Mouse (Mus musculus): ENCODE measurements at regions not wholly inside any gene's neighbourhood (a gene's known extent, or its start where the extent isn't known, plus 50 kb on each side); places are given as distances from the start of the nearest gene placed in this dataset.
"Not testable (repeated sequence)": the region's sequence is repeated elsewhere in the genome, so short reads cannot be mapped to it uniquely, and the experiment has no call there.

GRCm38 (mm10) chr16:31546062-31546827 lies 117.0 kb upstream of the Dlg1 start:
- Histone ChIP-seq H3K36me3 (ENCODE audit: insufficient read depth) (no peaks in the 10 kb centered on the region), H3K4me1 (ENCODE audit: insufficient read depth) (peaks cover 8% of the 10 kb centered on the region), H3K27me3 (ENCODE audit: insufficient read depth, low read length) (peaks cover 15% of the 10 kb centered on the region; the same call in 1 of the 2 replicates), H3K9ac (peak overlapping the region; percentile 34), H3K4me3 (ENCODE audit: low read depth, low read length) (peak overlapping the region; percentile 18; the same call in 1 of the 2 replicates), H3K9me3 (ENCODE audit: low read depth, low read length) (no peaks in the 10 kb centered on the region), H3K4me2 (peak overlapping the region; percentile 50), H3K27ac (ENCODE audit: low read depth) (no peak overlapping the region)
- no peak for ATAC-seq (ENCODE audit: insufficient read depth)
- no peak for TF ChIP-seq CTCF (IDR thresholded peaks at IDR 0.05; ENCODE audit: low read depth)
- 5% methylated on average over 18 of the region's 18 CpGs for whole genome bisulfite sequencing
- peak; percentile 36 for DNase-seq

GRCm38 (mm10) chr16:31546828-31547224 lies 116.4 kb upstream of the Dlg1 start:
- no peak overlapping the region for H3K27ac ChIP-seq (ENCODE audit: low read depth)
- ATAC-seq (ENCODE audit: insufficient read depth) (no peak), DNase-seq (no peak)
- no peak overlapping the region for H3K9ac ChIP-seq
- H3K27me3 ChIP-seq (ENCODE audit: insufficient read depth, low read length) = peaks cover 15% of the 10 kb centered on the region; the same call in 1 of the 2 replicates
- no peak overlapping the region for H3K4me2 ChIP-seq
- H3K4me3 ChIP-seq (ENCODE audit: low read depth, low read length) = no peak overlapping the region
- no peaks in the 10 kb centered on the region for H3K36me3 ChIP-seq (ENCODE audit: insufficient read depth)
- no peak for TF ChIP-seq CTCF (IDR thresholded peaks at IDR 0.05; ENCODE audit: low read depth)
- H3K9me3 ChIP-seq (ENCODE audit: low read depth, low read length) = no peaks in the 10 kb centered on the region
- H3K4me1 ChIP-seq (ENCODE audit: insufficient read depth) = peaks cover 13% of the 10 kb centered on the region
- WGBS = 21% methylated on average over 2 of the region's 2 CpGs

DNA sequence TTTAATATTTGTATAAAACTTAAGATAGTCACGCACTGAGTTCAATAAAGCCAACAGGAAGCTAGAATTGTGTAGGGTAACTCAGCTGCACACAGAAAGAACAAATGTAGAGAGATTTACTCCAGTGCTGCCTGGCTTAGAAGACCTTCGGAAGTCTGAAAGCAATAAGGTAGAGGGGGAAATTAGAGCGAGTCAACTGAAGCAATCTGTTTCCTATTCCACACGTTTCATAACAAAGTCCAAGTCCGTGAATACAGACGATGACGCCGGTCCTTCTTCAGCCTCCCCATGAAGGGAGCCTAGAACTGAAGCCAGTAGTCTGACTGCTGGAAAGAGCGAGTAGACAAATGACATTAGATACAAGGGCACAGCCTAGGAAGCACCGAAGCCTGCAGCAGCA lies 115.9 kb upstream of the Dlg1 start:
- 66% methylated on average over 10 of the region's 10 CpGs for WGBS
- DNase-seq (no peak), ATAC-seq (ENCODE audit: insufficient read depth) (no peak)
- no peak for TF ChIP-seq CTCF (IDR thresholded peaks at IDR 0.05; ENCODE audit: low read depth)
- H3K27me3 ChIP-seq (ENCODE audit: insufficient read depth, low read length) = peaks cover 15% of the 10 kb centered on the region; the same call in 1 of the 2 replicates
- no peak overlapping the region for H3K4me2 ChIP-seq
- H3K4me1 ChIP-seq (ENCODE audit: insufficient read depth) = peaks cover 17% of the 10 kb centered on the region
- H3K27ac ChIP-seq (ENCODE audit: low read depth) = no peak overlapping the region
- H3K9ac ChIP-seq = no peak overlapping the region
- no peak overlapping the region for H3K4me3 ChIP-seq (ENCODE audit: low read depth, low read length)
- no peaks in the 10 kb centered on the region for H3K9me3 ChIP-seq (ENCODE audit: low read depth, low read length)
- no peaks in the 10 kb centered on the region for H3K36me3 ChIP-seq (ENCODE audit: insufficient read depth)

GRCm38 (mm10) chr16:31549975-31550374 lies 113.3 kb upstream of the Dlg1 start:
- H3K4me2 ChIP-seq = no peak overlapping the region
- no peaks in the 10 kb centered on the region for H3K9me3 ChIP-seq (ENCODE audit: low read depth, low read length)
- 55% methylated on average over 5 of the region's 5 CpGs for WGBS
- no peak for TF ChIP-seq CTCF (IDR thresholded peaks at IDR 0.05; ENCODE audit: low read depth)
- H3K4me1 ChIP-seq (ENCODE audit: insufficient read depth) = peaks cover 17% of the 10 kb centered on the region
- ATAC-seq (ENCODE audit: insufficient read depth) (no peak), DNase-seq (no peak)
- H3K27ac ChIP-seq (ENCODE audit: low read depth) = no peak overlapping the region
- no peak overlapping the region for H3K4me3 ChIP-seq (ENCODE audit: low read depth, low read length)
- H3K36me3 ChIP-seq (ENCODE audit: insufficient read depth) = no peaks in the 10 kb centered on the region
- no peak overlapping the region for H3K9ac ChIP-seq
- peaks cover 9% of the 10 kb centered on the region; the same call in 1 of the 2 replicates for H3K27me3 ChIP-seq (ENCODE audit: insufficient read depth, low read length)

DNA sequence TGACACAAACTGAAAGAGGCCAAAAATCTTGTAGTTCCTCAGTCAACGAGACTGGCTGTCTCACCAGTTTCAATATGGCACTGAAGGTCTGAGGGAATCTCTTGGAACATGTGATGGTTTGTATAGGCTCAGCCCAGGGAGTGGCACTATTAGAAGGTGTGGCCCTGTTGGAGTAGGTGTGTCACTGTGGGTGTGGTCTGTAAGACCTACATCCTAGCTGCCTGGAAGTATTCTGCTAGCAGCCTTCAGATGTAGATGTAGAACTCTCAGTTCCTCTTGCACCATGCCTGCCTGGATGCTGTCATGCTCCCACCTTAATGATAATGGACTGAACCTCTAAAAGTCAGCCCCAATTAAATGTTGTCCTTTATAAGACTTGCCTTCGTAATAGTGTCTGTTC lies 112.7 kb upstream of the Dlg1 start:
- 88% methylated on average over 2 of the region's 2 CpGs for WGBS

DNA sequence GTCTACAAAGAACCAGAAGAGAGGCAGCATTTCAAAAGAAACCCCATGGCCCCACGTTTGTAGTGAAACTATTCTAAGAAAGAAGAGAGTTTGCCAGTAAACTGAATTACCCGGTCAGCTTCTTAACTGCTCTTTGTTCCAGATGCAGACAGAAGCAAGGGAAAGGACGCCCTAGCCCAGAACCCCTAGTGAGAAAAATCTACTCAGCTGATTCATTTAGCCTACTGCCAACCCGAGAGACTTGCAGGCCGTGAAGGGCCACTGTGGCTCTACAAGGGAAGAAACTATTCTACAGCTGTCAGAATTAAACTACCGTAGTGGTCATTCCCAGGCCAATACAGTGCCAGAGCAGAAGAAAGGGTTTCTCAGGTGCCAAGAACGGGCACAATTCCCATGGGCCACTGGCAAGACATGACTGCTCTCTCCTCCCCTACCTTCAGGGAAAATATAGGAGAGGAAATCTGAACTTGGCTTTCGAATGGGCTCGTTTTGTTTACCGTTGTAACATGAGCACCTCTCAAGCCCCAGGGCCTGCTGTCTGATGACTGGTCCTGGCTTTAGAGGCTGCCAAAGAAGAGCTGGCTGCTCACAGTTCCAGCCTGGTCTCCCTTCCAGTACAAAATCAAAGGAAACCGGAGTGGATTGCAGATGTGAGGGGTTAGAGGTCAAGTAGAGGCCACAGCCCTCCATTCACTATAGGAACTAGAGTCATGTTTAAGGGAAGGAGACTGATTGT lies 111.7 kb upstream of the Dlg1 start:
- peak; percentile 71; the same call in 1 of the 2 replicates for ATAC-seq (ENCODE audit: insufficient read depth)
- Histone ChIP-seq H3K4me3 (ENCODE audit: low read depth, low read length) (no peak overlapping the region), H3K9ac (no peak overlapping the region), H3K9me3 (ENCODE audit: low read depth, low read length) (no peaks in the 10 kb centered on the region), H3K36me3 (ENCODE audit: insufficient read depth) (no peaks in the 10 kb centered on the region), H3K4me1 (ENCODE audit: insufficient read depth) (peaks cover 9% of the 10 kb centered on the region), H3K27me3 (ENCODE audit: insufficient read depth, low read length) (no peaks in the 10 kb centered on the region), H3K4me2 (no peak overlapping the region), H3K27ac (ENCODE audit: low read depth) (peak overlapping the region; percentile 13; the same call in 1 of the 2 replicates)
- no peak for TF ChIP-seq CTCF (IDR thresholded peaks at IDR 0.05; ENCODE audit: low read depth)
- peak; percentile 66 for DNase-seq
- 26% methylated on average over 11 of the region's 11 CpGs for WGBS

More for the DNA sequence above, 112.7 kb upstream of the Dlg1 start:
- ATAC-seq (ENCODE audit: insufficient read depth); DNase-seq; H3K27ac ChIP-seq (ENCODE audit: low read depth); H3K4me2 ChIP-seq; H3K9ac ChIP-seq; H3K36me3 ChIP-seq (ENCODE audit: insufficient read depth); H3K9me3 ChIP-seq (ENCODE audit: low read depth, low read length); H3K27me3 ChIP-seq (ENCODE audit: insufficient read depth, low read length); H3K4me3 ChIP-seq (ENCODE audit: low read depth, low read length): not testable (repeated sequence)
- H3K4me1 ChIP-seq (ENCODE audit: insufficient read depth) = peaks cover 16% of the 10 kb centered on the region
